Mouse (Mus musculus) brain, adult 2 months (tissue): ENCODE measurements around the gene Cpsf3.

Experiments used
- DNase-seq: peaks from one replicate; pipeline ENCODE4 v3.0.0; 2011; ENCODE audit warnings: low read depth, low spot score

Gene Cpsf3

GRCm38 (mm10) chr12:21333766-21334165, 48.6 kb downstream of the Cpsf3 start:
- no peak for DNase-seq

- peak; percentile 84 for DNase-seq
These were observed 50.7 kb downstream of the Cpsf3 start for GRCm38 (mm10) chr12:21335869-21336268.

- DNase-seq, result no peak
These were observed 52.0 kb downstream of the Cpsf3 start for GRCm38 (mm10) chr12:21337171-21337570.

GRCm38 (mm10) chr12:21340674-21341073, 55.5 kb downstream of the Cpsf3 start:
- DNase-seq, result no peak

- DNase-seq, result no peak
These were observed 61.8 kb downstream of the Cpsf3 start for GRCm38 (mm10) chr12:21346972-21347371.

GRCm38 (mm10) chr12:21350113-21350876, 65.1 kb downstream of the Cpsf3 start:
- no peak for DNase-seq

- no peak for DNase-seq
These were observed 68.5 kb downstream of the Cpsf3 start for GRCm38 (mm10) chr12:21353681-21354080.

GRCm38 (mm10) chr12:21362686-21363085, 77.5 kb downstream of the Cpsf3 start:
- peak; percentile 44 for DNase-seq

GRCm38 (mm10) chr12:21363195-21363594, 78.0 kb downstream of the Cpsf3 start:
- no peak for DNase-seq
